Mouse (Mus musculus) heart, adult 2 months (tissue): ENCODE measurements at regions not wholly inside any gene's neighbourhood (a gene's known extent, or its start where the extent isn't known, plus 50 kb on each side); places are given as distances from the start of the nearest gene placed in this dataset.

Source experiments
- DNase-seq, 2 experiments: peaks; one replicate each; pipeline ENCODE4 v3.0.0; 2021
- H3K27ac ChIP-seq: fragments of 200-600 bp; 2 replicates; pipeline ENCODE4 v1.8.1; 2022
- H3K27me3 ChIP-seq: fragments of 200-500 bp; 2 replicates; pipeline ENCODE4 v1.6.1; 2012; ENCODE audit warnings: mild to moderate bottlenecking, low read length, inconsistent platforms, mixed read lengths; ENCODE audit not compliant: control insufficient read depth, insufficient read depth
- H3K36me3 ChIP-seq: fragments of 200-500 bp; 2 replicates; pipeline ENCODE4 v1.6.1; 2012; ENCODE audit warnings: low read length, inconsistent platforms; ENCODE audit not compliant: control insufficient read depth, insufficient read depth
- H3K4me1 ChIP-seq: fragments of 200-500 bp; 2 replicates; pipeline ENCODE4 v1.6.1; 2011; ENCODE audit warnings: low read length; ENCODE audit not compliant: control insufficient read depth, insufficient read depth
- H3K4me3 ChIP-seq: fragments of 200-600 bp; 2 replicates; pipeline ENCODE4 v1.8.1; 2022
- H3K79me2 ChIP-seq: fragments of 200-500 bp; replicated peaks from 2 replicates; pipeline ENCODE4 v1.6.1; 2012; ENCODE audit warnings: mild to moderate bottlenecking, inconsistent platforms, low read length, moderate library complexity, mixed read lengths; ENCODE audit not compliant: control insufficient read depth, insufficient read depth
- H3K9ac ChIP-seq: fragments of 200-500 bp; 2 replicates; pipeline ENCODE4 v1.6.1; 2012; ENCODE audit warnings: low read depth, mild to moderate bottlenecking, control low read depth, inconsistent platforms, low read length, mixed read lengths
- CTCF ChIP-seq: fragments of 200-600 bp; IDR thresholded peaks from 2 replicates; pipeline ENCODE4 v1.8.1; 2022; ENCODE audit warnings: antibody characterized with exemption, mild to moderate bottlenecking, moderate library complexity
- EP300 ChIP-seq: fragments of 200-500 bp; IDR thresholded peaks from 2 replicates; pipeline ENCODE4 v1.6.1; 2011; ENCODE audit warnings: low read depth, low read length, control low read depth; ENCODE audit not compliant: insufficient read depth
- POLR2A ChIP-seq: fragments of 200-500 bp; IDR thresholded peaks from 2 replicates; pipeline ENCODE4 v1.6.1; 2011; ENCODE audit warnings: mild to moderate bottlenecking, low read depth, low read length, control low read depth; ENCODE audit not compliant: insufficient read depth
- WGBS: fragments of 180-500 bp; shearing (Covaris S2); methylation state at CpG from one replicate; pipeline ENCODE4 v1.1.7; 2018; 5-methylcytosine and 5-hydroxymethylcytosine counted together
- intact Hi-C: fragments of 180-260 bp; cut with DNase I; formaldehyde crosslinking; loops from one replicate; pipeline ENCODE4 v1.15.1; 2025

GRCm38 (mm10) chr11:25124458-25124857 is 1046.6 kb downstream of the Bcl11a start:
- Histone ChIP-seq H3K27ac (no peak overlapping the region), H3K27me3 (no peaks in the 10 kb centered on the region), H3K36me3 (no peaks in the 10 kb centered on the region), H3K79me2 (no peaks in the 10 kb centered on the region), H3K9ac (no peak overlapping the region), H3K4me3 (no peak overlapping the region), H3K4me1 (no peaks in the 10 kb centered on the region)
- DNase-seq, result no peak
- intact Hi-C loops, result no loop called here
- no peak for TF ChIP-seq CTCF
- TF ChIP-seq POLR2A, result no peak
- 35% methylated on average over 2 of the region's 2 CpGs for WGBS

- DNase-seq, result no peak
- no peak overlapping the region for H3K9ac ChIP-seq
- H3K4me3 ChIP-seq, result no peak overlapping the region
- no peaks in the 10 kb centered on the region for H3K4me1 ChIP-seq
- intact Hi-C loops, result no loop called here
- no peak for TF ChIP-seq POLR2A
- TF ChIP-seq CTCF, result no peak
- TF ChIP-seq EP300, result no peak
- H3K27ac ChIP-seq, result no peak overlapping the region
- no peaks in the 10 kb centered on the region for H3K36me3 ChIP-seq
- no peaks in the 10 kb centered on the region for H3K79me2 ChIP-seq
- WGBS, result 60% methylated on average over 2 of the region's 2 CpGs
- H3K27me3 ChIP-seq, result no peaks in the 10 kb centered on the region
These were observed 1064.4 kb downstream of the Bcl11a start for GRCm38 (mm10) chr11:25142226-25142625.

GRCm38 (mm10) chr11:25142833-25143232 is 1065.0 kb downstream of the Bcl11a start:
- Histone ChIP-seq H3K36me3 (no peaks in the 10 kb centered on the region), H3K27me3 (no peaks in the 10 kb centered on the region), H3K79me2 (no peaks in the 10 kb centered on the region), H3K4me1 (no peaks in the 10 kb centered on the region), H3K27ac (no peak overlapping the region), H3K4me3 (no peak overlapping the region), H3K9ac (no peak overlapping the region)
- intact Hi-C loops, result no loop called here
- 74% methylated on average over 4 of the region's 4 CpGs for WGBS
- no peak for TF ChIP-seq EP300
- no peak for DNase-seq

GRCm38 (mm10) chr11:25147287-25147686 is 1063.3 kb downstream of the 5730522E02Rik start:
- H3K79me2 ChIP-seq, result no peaks in the 10 kb centered on the region
- H3K4me3 ChIP-seq, result no peak overlapping the region
- DNase-seq, result no peak
- intact Hi-C loops, result no loop called here
- WGBS, result 68% methylated on average over 3 of the region's 3 CpGs
- H3K4me1 ChIP-seq, result no peaks in the 10 kb centered on the region
- no peak overlapping the region for H3K9ac ChIP-seq
- no peaks in the 10 kb centered on the region for H3K36me3 ChIP-seq
- H3K27ac ChIP-seq, result no peak overlapping the region
- TF ChIP-seq POLR2A (no peak), CTCF (no peak), EP300 (no peak)
- no peaks in the 10 kb centered on the region for H3K27me3 ChIP-seq

- H3K36me3 ChIP-seq, result no peaks in the 10 kb centered on the region
- WGBS, result 39% methylated on average over 5 of the region's 5 CpGs
- H3K9ac ChIP-seq, result no peak overlapping the region
- H3K4me1 ChIP-seq, result no peaks in the 10 kb centered on the region
- TF ChIP-seq EP300 (no peak), CTCF (no peak), POLR2A (no peak)
- no peaks in the 10 kb centered on the region for H3K27me3 ChIP-seq
- no peak overlapping the region for H3K4me3 ChIP-seq
- no peaks in the 10 kb centered on the region for H3K79me2 ChIP-seq
- DNase-seq, result no peak
- no peak overlapping the region for H3K27ac ChIP-seq
- intact Hi-C loops, result no loop called here
These were observed 1053.9 kb downstream of the 5730522E02Rik start for GRCm38 (mm10) chr11:25156705-25157104.

- Histone ChIP-seq H3K4me3 (no peak overlapping the region), H3K4me1 (no peaks in the 10 kb centered on the region), H3K27me3 (no peaks in the 10 kb centered on the region), H3K9ac (no peak overlapping the region), H3K27ac (no peak overlapping the region), H3K36me3 (no peaks in the 10 kb centered on the region), H3K79me2 (no peaks in the 10 kb centered on the region)
- intact Hi-C loops, result no loop called here
- no peak for TF ChIP-seq CTCF
- TF ChIP-seq POLR2A, result no peak
- TF ChIP-seq EP300, result no peak
- WGBS, result 26% methylated on average over 11 of the region's 11 CpGs
- no peak for DNase-seq
These were observed 1053.3 kb downstream of the 5730522E02Rik start for GRCm38 (mm10) chr11:25157135-25157860.

- intact Hi-C loops, result no loop called here
- H3K27me3 ChIP-seq, result no peaks in the 10 kb centered on the region
- WGBS, result 72% methylated on average over 3 of the region's 3 CpGs
- H3K36me3 ChIP-seq, result no peaks in the 10 kb centered on the region
- no peak overlapping the region for H3K9ac ChIP-seq
- H3K4me1 ChIP-seq, result no peaks in the 10 kb centered on the region
- no peak overlapping the region for H3K4me3 ChIP-seq
- no peak overlapping the region for H3K27ac ChIP-seq
- no peak for TF ChIP-seq EP300
- no peak for TF ChIP-seq CTCF
- TF ChIP-seq POLR2A, result no peak
- H3K79me2 ChIP-seq, result no peaks in the 10 kb centered on the region
- DNase-seq, result no peak
These were observed 1052.7 kb downstream of the 5730522E02Rik start for GRCm38 (mm10) chr11:25157861-25158245.
